Mouse (Mus musculus): ENCODE measurements around the gene Dgcr2.

Gene Dgcr2

DNA sequence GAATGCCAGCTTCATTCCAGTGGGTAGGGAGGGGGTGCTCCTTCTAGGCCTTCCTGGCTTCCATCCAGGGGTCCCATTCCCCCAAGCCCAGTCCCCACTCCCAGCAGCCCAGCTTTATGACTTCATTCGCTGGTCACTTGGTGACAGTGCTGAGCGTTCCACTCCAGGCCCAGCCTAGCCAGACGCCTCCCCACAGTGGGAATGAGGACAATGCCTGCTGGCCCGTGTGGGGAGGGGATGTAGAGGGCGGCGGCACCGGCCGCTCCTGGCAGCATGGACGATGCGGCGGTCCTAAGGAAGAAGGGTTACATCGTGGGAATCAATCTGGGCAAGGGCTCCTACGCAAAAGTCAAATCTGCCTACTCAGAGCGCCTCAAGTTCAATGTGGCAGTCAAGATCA, at the start of gene Dgcr2, which contains the start of gene Tssk2:
TSS of gene Dgcr2 (minus strand) at position 101 of the 400 bp plus-strand sequence.
TSS of gene Tssk2 (plus strand) at position 176 of the 400 bp plus-strand sequence.
- no peak for DNase-seq

DNA sequence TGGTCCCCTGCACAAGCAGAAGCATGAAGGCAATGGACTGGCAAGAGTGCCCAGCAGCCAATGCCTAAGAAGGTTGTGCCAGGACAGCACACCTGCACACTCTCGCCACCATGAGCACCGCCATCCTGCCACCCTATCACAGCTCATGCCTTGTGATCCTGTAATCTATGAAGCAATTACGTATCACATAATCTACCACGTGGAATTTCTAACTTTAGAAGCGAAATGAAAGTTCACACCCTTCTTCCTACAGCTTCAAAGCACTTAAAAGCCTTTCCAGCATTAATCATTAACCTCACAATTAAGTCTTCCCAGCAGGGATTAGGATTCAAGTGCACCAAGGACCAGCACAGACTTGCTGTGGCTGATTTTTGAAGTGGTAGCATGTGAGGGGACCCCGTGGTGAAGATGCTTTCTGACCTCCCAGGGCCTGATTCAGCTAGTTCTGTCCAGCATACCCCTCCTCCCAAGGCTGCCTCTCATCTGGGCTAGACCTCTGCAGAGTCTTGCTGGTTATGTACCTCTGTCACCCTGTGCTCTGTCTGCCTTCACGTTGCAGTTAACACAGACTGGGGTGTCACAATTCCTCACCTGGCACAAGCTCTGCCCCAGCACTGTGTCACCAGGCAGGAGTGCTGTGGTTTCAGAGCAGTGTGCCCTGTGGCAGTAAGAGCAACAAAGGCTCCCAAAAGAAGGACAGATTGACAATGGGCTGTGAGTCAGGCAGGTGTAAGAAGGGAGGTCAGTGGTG, 46.9 kb upstream of the Dgcr2 start:
- peak; percentile 62 for DNase-seq

DNA sequence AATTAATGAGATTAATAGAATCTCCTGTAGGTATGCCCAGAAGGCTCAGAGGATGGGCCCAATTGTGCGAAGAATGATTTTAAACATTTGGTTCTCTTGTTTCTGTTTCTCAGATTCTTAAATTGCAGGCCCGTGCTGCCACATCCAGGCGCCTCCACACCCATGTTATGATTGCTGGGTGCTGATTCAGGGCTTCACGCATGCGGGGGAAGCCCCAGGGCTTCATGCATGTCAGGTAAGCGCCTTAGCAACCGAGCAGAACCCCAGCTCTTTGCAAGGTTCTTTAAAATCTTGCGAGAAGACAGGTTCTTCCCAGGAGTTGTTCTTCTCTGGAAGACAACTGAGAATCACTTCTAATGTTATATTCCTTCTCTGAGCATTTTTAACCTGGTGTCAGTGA, 45.1 kb upstream of the Dgcr2 start:
- no peak for DNase-seq

DNA sequence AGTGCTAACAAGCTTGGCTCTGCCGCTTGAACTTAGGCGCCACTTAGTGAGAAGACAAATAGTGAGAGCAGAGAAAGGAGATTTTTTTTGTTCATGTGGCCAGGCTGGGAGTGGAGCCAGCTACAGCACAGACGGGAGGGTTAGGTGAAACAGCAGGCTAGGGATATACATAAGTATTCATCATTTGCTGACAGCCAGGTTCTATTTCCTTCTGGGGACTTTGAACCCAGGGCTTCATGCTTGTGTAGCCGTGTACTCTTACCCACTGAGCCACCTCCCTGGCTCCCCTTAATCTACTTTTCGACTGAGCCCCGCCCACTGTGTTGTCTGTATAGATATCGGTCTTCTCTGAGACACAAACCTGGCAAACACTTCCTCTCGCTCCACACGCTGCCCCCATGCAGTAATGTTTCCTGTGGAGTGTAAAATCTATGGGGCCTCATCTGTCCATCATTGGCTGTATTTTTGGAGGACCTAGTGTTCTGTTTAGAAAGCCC, 40.9 kb upstream of the Dgcr2 start:
- peak; percentile 30 for DNase-seq

DNA sequence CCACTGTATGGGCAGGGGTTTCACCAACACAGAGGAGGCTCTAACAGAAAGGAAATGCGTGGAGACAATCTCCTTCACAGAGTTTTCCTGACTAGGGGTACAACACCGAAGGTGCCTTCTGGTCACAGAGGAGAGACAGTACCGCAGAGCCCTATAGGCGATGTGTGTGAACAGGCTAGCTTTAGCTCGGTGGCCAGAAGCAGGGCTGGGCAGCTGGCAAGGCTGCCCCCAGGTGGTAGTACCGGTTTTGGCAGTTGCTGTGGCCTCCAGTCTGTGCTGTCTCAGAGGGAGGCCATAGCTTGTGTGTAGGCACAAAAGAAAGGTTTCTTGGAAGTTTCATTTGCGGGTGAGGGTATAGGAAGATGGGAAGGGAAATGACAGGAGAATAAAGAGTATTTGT, 40.5 kb upstream of the Dgcr2 start:
- DNase-seq, result peak; percentile 77

DNA sequence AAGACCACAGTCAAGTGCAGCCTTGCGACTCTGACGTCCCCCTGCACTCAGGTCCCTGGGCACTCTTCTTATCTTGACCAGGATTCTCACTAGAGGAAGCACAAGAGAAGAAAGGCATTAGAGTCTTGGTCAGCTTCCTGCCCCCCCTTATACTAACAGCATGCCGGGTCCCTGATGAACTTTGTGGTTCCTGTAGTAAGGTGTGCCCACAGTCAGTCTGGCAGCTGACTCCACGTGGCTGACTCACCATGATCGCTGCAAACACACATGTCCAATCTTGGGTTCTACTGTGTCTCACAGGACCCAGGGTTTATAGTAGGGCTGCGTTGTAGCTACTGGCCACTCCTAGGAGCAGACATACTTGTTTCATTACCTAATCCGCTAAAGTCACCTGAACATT, 39.8 kb upstream of the Dgcr2 start:
- DNase-seq, result no peak

DNA sequence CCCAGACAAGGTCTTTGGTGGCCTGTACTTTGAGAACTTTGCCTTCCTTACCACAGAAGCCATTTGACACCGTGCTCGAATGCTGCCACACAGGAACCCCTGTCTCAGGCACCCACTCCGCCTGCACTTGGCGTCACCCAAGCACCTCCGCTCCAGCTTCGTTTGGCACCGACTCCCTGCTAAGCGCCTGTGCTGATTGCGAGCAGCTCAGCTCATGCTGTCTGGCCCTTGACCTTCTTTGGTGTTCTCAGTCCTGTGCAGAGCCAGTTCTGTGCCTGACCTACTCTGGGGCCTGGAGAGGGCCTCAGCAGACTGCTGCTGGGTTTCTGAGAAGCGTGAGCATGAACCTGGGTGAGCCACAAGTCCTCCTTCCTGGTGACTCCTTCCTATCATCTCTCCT, 38.4 kb upstream of the Dgcr2 start:
- no peak for DNase-seq

DNA sequence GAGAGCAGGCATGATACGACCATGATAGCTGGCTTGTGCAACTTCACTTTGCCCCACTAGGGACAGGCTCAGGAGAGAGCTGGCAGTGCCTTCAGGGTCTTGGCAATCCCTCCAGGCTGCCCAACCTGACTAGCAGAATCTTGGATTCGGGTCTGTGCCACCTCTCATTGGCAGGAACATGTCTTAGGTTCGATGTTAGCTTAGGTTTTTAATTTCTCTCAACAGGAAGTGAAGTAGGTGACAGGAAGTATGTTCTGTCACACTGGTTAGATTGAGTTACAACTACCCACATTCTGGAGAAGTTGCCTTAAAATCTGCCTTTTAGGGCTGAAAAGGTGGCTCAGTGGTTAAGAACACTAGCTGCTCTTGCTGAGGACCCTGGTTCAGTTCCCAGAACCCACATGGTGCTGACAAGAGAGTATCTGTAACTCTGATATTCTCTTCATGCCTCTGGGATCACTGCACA, 36.1 kb upstream of the Dgcr2 start:
- DNase-seq, result no peak

DNA sequence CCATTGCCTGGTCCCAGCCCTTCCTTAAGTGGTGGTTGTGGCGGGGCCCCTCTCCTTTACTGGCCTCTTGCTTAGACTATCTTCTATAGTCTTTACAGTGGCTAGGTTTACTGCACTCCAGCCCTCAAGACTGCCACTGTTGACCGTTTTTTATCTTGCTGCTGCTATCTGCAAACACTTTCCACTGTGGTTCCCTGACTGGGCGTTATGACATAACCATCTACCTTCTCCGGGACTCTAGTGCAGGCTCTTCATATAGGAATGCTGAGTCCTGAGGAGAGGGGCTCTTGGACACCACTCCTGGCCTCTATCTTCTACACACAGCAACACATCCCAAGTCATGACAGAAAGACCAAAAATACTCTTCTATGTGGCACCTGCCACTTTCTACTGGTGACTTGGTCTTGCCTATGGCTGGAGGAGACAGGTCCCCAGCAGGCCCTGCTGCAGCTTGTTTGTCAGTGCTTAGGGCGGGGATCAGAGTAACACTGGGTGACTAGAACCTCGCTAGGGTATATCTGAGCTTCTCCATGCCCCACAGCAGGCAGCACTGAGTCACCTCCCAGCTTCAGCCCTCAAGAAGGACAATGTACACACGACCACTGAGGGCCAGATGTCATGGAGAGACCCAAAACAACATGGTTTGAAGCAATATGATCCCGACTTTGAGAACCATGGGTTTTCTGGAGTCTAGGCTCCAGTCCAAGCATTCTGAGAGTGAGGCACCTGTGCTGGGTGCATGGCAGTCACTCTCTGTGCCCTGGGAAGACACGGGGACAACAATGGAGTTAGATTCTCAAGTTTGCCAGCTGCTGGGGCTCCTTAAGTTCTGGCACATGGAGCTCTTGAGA, 35.5 kb upstream of the Dgcr2 start:
- no peak for DNase-seq

DNA sequence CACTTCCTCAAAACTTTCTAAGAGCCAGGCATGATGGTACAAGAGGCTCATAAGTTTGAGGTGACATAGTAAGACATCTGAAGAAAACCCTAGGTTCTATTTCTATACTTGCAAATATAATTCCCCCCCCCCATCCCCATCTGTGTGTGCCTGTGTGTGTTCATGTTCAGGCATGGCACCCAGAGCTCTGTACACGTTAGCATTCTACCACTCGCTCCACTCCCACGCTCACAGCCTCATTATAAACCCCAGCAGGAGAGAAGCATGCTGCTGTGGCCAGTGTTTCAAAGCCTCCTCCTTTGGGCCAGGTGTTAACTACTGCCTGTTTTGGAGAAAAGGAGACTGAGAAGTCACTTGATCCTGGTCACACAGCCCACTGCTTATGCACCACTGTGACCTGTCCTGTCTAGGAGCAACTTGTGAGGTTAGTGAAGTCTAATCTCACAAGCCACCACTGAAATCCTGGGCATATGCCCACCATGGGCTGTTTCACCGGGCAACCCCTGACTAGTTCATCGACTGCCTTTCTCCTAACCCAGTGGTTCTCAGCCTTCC, 33.6 kb upstream of the Dgcr2 start:
- no peak for DNase-seq

DNA sequence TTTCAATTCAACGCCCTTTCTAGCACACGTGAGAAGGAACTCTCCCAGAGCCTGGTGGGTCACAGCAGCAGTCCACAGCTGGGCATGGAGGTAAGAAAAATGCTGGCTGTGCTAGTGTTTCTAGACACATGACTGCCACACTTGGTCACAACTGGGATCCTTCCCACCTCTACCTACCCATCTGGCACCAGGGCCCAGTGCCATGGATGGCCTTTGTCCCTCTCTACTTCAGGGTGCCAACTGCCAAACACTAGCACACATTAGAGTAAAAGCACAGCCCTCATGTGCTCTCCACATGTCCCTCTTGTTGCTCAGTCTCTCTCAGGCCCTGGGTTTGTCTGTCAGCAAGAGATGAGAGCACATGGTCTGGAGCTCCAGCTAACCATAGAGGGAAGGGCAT, 31.3 kb upstream of the Dgcr2 start:
- DNase-seq, result no peak

DNA sequence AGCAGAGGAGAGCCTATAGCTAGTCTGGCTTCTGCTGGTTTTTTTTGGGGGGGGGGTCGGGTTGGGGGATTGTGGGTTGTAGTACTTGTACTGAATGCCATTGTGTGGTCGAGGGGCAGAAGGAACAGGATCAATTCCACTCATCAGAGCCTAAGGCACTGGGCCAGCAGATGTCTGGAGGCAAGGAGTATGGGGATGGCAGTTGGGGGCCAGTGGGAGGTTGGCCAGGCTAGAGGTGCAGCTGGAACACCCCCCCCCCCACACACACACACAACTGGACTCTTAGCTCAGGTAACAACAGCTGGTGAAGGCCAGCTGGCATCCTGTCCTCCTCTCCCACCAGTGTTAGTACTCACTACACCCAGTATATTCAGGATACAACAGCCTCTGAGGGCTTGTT, 30.8 kb upstream of the Dgcr2 start:
- DNase-seq, result no peak

DNA sequence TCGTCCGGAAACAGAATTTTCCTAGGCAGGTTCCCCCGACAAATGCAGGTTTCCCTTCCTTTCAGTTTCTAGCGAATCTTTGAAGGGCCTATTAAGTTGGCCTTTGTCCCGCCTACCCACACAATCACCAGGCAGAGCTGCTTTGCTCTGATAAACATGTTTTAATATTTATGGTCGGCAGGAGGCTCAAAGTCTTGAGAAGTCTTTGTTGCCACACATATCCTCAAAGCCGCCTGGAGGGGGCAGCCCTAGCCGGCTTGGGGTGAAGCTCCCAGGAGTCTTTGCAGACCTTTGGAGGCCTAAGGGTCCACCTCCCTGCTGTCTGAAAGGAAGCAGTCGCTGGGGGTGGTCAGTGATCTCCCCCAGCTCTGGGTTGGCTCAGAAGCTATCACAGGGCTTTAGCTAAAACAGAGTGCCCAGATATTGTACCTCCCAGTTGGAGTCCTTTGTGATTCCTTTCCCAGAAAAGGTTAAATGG, 30.3 kb upstream of the Dgcr2 start:
- DNase-seq, result peak; percentile 87

DNA sequence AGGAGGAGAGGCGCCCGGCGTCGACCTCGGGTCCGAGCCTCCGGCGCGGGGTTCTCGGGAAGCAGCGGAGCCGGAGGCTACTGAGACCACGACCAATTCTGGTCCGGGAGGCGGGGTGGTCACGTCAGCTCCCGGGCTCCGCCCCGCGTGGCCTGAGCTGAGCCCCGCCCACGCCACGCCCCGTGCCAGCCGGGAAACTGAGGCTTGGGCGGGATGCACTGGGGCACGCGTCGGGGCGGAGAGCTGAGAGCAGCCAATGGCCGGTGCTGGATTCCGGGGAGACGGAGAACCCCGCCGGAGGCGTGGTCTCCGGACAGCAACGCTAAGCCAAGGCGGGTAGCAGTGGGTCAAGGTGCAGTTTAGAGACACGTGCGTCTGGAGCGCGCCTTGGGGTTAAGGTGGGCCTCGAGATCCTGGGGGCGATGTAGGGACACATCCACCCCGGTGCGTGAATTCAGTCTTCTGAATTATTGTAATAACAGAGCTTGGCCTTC, 29.8 kb upstream of the Dgcr2 start, which contains the start of gene Slc25a1:
TSS of gene Slc25a1 (minus strand) at position 133 of the 494 bp plus-strand sequence.
- DNase-seq, result peak; percentile 87

DNA sequence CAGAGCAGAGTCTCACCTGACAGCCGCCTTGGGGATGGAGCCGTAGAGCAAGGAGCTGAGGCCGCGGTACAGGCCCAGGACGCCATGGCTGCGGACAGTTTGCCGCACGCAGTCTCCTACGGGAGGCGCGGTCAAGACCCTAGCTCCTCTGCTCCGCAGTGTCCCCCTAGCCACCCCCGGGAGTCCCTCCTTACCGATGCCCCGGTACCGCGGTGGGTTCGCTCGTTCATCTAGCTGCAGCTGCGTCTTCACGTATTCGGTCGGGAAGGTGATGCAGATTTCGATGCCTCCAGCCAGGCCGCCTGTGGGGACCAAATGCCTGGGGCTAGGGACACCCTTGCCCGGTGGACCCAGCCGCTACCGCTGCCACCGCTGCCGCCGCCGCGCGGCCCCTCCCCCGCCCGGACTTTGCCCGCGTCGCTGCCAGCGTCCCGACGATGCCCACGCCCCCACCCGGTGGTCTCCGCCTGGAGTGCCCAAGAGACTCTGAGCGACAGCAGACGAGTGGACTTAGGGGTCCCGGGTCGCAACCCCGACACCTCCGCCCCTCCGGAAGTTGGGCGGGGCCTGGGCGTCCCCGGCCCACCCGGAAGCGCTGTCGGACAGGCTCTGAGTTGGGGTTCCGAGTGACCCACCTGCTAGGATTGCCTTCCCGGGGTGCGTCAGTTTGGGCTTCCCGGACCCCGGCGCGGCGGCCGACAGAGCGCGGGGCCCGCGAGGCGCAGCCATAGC, 29.2 kb upstream of the Dgcr2 start:
- peak; percentile 70 for DNase-seq

DNA sequence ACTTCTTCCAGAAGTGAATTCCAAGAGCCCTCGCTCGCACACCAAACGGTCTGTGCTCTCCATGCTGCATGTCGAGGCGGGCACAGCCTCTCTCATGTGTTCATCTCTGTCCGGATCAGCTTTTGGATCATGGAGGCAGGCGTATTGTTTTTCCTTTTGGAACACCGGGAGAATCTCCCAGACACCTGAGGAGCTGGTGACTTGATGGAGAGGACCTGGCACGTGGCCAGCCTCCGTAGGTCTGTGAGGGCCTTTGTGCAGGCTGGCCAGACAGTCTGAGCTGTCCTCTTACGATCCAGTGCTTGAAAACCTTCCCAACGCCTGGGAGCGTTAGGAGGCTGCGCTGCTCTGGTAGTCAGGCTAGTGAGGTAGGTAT, 23.8 kb upstream of the Dgcr2 start:
- DNase-seq, result no peak

DNA sequence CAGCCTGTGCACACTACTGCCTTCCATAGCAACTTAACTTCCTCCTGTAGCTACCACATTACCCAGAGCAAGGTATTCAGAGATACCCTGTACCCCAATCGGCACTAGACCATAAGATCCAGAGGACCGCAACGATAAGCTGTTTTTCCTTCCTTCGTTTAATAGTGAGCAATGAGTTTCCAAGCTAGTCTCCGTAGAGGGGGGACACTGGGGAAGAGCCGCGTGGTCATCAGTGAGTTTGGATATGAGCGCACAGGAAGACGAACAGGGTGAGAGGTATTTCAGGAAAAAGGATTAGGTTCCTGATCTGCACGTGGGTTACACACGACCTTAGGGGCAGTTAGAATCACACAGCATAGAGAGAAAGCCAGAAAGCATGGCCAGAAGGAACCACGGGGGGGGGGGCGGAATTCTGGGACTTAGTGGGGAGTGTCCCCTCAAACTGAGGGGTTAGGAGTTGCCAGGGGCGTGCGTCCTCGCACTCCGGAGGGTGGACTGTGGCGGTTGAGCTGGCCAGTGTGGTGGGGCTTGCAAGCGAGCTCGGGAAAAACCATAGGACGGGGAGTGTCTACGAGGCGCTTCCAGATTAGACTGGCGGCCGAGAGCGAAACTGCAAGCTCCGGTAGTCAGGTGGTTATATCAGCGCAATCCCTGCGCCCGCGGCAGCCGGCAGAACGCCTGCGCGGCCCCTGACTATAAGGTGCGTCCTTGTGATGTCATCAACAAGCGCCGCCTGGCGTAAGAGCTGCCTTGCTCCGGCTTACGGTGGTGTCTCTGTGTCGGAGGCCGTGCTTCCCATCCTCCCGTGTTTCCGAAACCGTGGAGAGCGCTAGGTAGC, 23.2 kb upstream of the Dgcr2 start:
- peak; percentile 97 for DNase-seq

DNA sequence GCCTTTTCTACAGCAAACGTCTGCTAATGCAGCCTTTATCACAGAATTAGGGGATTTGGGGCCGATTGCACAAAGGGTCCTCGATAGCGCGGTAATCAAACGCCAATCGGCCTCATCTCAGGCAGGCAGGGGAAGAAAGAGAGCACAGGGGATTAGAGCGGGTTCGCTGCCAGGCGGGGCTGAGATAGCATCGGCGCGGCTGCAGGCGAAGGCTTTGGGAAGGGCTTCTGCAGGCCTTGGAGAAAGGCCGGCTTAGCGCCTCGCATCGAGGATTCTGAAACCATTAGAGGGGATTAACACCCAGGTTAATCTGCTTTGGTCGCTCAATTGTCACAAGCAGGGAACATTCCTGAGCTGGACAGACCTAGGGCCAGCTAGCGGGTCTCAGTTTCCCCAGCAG, 22.2 kb upstream of the Dgcr2 start:
- DNase-seq, result no peak

DNA sequence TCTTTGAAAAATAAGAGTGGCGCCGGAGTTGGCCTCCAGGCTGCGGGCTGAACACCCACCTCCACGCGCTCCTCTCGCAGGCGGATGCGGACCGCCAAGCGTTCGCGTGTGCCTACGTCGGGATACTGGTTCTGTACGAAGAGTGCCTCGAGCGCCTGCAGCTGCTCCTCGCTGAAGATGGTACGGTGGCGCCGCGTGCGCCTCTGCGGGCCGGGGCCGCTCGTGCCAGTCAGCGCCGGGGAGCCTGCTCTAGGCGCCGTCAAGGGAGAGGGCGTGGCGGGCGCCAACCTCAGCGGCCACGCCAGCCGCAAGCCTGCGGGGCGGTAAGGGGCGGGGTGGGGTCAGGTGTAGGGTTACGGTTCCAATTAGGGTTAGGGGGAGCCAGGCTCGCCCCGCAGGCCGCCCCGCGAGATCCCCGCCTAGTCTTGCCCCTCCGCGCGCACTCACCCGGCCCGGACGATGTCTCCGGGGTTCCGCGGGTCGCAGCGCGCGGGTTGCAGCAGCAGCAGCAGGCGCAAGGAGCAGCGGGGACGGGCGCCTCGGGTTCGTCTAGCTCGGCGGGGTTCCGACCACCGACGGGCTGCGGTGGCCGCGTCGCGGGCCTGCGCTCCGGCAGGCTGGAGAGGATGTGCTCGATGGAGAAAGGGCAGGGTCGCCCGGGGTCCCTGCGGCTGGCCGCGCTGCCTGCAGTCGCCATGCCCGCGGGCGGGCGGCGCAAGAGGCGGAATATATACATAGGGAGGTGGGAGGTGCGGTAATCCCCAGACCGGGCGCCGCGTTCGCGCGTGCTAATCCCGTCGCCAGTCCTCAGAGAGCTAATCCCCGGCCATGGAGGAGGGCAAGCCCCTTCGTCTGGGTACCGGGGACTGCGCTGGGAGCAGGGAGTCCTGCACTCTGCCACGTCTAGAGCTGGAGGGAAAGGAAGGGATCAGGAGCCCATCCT, 16.2 kb upstream of the Dgcr2 start, which contains the start of gene Gsc2:
TSS of gene Gsc2 (minus strand) at position 753 of the 943 bp plus-strand sequence.
- DNase-seq, result no peak

DNA sequence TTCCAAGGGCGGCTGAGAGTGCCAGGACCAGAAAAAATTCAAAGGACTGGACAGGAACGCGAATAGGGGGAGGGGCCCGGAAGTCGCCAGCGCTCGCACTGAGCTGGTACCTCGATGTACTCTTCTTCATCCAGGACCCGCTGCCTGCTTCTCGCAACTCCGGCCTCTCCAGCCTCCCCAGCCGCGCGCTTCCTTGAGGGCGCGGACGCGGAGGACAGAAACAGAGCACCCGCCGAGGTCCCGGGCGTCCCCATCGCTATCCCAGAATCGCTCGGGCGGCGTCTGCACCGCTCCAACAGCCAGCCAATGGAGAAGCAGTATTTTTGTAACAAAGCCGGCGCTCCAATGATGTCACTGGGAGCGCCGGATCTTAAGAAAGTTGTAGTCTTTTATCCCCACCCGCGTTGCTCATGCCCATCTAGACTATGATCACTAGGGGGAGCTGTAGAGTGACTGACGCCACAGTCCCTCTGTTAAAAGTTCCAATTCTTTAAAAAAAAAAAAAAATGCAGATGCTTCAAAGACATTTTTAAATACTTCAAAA, 12.8 kb upstream of the Dgcr2 start, which contains the start of gene Ess2:
TSS of gene Ess2 (minus strand) at position 297 of the 544 bp plus-strand sequence.
- peak; percentile 95 for DNase-seq

All from kidney, postnatal 14 days (tissue).